Mouse (Mus musculus): ENCODE data around the gene Dffa.
"Not testable (repeated sequence)": the region's sequence is repeated elsewhere in the genome, so short reads cannot be mapped to it uniquely, and the experiment has no call there.

Dffa gene

DNA sequence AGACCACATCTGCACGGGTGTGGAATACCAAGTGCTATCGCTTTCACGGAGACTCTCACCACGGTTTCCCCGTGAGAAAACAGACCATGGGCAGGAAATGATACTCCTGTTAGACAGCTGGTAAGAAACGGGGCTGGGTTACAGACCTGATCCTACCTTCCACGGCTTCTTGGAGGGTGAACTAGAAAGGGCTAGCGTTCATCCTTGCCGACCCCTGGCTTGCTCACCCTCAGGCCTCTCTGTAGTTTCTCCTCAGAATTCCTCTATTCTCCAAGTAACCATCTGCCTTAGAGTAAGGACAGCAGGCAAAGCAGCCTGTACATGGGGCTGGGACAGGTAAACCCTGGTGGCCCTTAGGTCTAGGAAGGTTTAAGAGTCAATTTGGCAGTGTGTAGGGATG, 45.2 kb downstream of the Dffa start:
- DNase-seq (ENCODE audit: low spot score) = no peak

GRCm38 (mm10) chr4:149149611-149150010, 45.7 kb downstream of the Dffa start:
- DNase-seq (ENCODE audit: low spot score) = peak; percentile 53

DNA sequence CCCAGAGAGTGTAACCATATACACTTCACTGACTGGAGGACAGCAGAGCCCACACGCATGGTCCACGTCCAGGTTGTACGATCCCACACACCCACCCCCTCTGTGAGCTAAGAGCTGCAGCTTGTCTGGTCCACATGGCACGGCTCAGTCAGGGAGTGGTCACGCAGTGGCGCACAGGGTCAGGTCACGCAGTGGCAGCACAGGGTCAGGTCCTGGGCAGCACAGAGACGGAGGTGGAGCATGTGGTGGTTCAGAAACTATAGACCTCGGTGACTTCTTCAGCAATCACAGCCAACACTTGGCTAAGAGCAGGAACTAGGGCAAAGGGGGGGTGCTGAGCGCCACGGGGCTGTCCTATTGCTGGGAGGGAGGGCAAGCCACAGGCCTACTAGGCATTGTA, 46.3 kb downstream of the Dffa start:
- peak; percentile 47 for DNase-seq (ENCODE audit: low spot score)

DNA sequence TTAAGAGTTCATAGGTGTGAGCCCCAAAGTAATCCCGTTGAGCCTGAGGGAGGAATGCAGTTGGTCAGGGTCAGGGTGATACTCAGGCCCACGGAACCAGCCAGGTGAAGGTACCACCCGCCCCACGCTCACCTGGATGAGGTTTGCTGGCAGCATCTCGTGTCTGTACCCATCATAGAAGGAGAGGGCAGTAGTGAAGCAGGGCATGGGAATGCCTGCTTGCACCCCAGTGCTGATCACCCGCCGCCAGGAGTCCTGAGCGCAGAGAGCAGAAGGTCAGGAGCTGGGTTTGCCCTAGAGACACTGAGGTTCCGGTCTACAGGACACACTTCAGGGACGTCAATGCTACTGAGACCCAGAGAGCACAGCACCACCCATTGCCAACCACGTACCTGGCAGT, 46.8 kb downstream of the Dffa start:
- DNase-seq (ENCODE audit: low spot score) = no peak

DNA sequence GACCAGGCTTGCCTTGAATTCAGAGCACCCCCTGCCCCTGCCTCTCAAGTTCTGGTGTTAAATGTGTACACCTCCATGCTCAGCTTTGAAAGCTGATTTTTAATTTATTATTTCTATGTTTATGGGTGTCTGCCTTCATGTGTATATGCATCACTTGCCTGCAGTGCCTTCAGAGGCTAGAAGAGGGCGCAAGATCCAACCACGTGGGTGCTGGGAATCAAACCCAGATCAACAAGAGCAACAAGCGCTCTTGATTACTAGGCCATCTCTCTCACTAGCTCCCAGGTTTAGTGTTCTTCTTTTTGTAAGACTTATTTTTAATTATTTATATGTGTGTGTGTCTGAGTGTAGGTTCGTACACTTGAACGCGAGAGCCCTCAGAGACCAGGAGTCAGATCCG, 50.9 kb downstream of the Dffa start:
- no peak for DNase-seq (ENCODE audit: low spot score)

- peak; percentile 31 for DNase-seq (ENCODE audit: low spot score)
These were observed 51.8 kb downstream of the Dffa start for GRCm38 (mm10) chr4:149155711-149156110.

GRCm38 (mm10) chr4:149157415-149157973, 53.5 kb downstream of the Dffa start:
- DNase-seq (ENCODE audit: low spot score) = no peak

- no peak for DNase-seq (ENCODE audit: low spot score)
These were observed 55.3 kb downstream of the Dffa start for GRCm38 (mm10) chr4:149159203-149159602.

DNA sequence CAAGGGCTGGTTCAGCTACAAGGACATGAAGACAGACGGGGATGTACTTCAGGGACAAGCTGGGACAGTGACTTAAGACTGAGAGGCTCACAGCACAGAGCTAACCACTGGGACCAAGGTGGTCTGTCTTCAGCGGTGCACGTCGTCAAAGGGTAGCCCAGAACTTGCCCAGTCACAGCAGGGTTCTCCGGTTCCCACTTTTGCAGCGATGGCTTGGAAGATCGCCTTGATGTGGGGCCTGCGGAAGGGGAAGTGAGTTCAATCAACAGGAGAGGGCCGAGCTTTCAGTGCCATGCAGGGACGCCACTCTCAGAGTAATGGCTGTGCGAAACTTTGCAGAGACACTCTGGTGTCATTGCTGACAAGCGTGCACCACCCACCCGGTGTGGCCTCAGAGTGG, 55.9 kb downstream of the Dffa start:
- DNase-seq (ENCODE audit: low spot score) = no peak

DNA sequence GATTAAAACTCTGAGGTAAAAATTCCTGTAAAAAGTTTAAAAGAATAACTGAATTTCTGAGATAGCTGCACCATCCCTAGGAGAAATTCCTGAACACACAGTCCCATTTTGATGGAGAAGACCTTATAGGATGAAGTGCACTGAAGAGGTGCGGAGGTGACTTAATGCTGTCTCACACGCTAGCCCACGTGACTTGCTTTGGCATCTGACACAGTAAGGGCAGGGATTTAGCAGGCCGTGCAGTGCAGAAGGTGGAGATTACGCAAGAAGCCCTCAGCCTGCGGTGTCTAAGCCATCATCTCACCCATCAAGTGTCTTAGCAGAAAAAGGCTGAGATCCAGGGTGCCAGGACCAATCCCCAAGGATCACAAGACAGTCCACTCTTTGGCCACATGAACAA, 57.2 kb downstream of the Dffa start:
- DNase-seq (ENCODE audit: low spot score) = no peak

GRCm38 (mm10) chr4:149163196-149163595, 59.2 kb downstream of the Dffa start:
- peak; percentile 30 for DNase-seq (ENCODE audit: low spot score)

- no peak for DNase-seq (ENCODE audit: low spot score)
These were observed 60.2 kb downstream of the Dffa start for GRCm38 (mm10) chr4:149164150-149164549.

GRCm38 (mm10) chr4:149166215-149166946, 62.4 kb downstream of the Dffa start, which contains the start of gene Pgd:
TSS of gene Pgd (minus strand) at chr4:149166771.
- peak; percentile 96 for DNase-seq (ENCODE audit: low spot score)

DNA sequence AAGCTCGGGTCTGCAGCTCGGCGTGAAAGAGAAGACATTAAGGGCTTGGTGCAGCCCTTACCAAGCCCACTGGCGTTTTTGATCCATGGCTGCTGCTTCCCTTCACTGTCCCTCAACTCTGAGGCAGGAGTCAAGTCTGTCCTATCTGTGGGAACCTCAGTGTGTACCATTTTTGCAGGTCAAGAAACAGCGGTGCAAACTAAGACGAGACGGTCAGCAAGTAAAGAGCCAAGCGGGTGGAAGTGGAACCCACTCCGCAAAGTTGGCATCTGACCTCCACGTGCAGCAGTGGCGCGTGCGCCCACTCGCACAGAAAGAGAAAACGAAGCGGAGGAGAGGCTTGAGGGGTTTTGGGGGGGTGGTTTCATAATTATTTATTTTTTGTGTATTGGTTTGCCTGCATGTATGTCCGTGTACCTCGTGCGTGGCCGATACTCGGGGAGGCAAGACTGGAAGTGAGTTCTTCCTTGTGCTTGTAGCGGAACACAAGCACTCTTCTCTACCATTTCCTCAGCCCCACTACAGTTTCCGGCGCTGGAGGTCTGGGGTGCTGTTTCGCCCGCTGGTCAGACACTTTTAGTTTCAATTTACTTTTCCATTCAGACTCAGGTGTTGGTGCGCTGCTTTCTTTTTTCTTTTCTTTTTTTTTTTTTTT, 63.1 kb downstream of the Dffa start:
- no peak for DNase-seq (ENCODE audit: low spot score)

DNA sequence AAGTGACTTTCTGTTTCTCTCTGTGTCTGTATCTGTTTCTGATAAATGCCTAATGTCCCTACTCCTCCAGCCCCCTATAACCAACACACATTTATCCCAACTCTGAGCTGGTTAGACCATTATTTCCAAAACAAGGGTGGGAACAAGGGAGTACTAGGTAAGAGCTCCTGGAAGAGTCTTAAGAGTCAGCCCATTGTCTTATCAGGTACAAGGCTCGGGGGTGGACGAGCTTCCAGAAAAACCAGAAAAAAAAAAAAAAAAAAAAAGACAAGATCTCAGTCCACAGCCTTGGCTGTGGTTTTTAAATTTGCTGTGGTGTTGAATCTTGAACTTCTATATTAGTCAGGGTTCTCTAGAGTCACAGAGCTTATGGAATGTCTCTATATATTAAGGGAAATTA, 64.1 kb downstream of the Dffa start:
- DNase-seq (ENCODE audit: low spot score) = no peak

- not testable (repeated sequence) for DNase-seq (ENCODE audit: low spot score)
These were observed 66.0 kb downstream of the Dffa start for GRCm38 (mm10) chr4:149169926-149170325.

Data from adipocyte (in vitro differentiated cells).